Mouse (Mus musculus) thymus, adult 2 months (tissue): ENCODE data around the gene 2300002M23Rik. TPM values are rescaled to one million over a fixed set of nuclear protein-coding genes. Genes with fewer than 3 reads are reported as not detected.

Experiments used
- DNase-seq: peaks from one replicate; pipeline ENCODE4 v3.0.0; 2021
- H3K27ac ChIP-seq: fragments of 200-500 bp; 2 replicates; pipeline ENCODE4 v1.5.1; 2012; ENCODE audit warnings: low read length, control low read depth; ENCODE audit not compliant: control insufficient read depth, insufficient read depth
- H3K27me3 ChIP-seq: fragments of 200-500 bp; 2 replicates; pipeline ENCODE4 v1.6.1; 2012; ENCODE audit warnings: mild to moderate bottlenecking, low read length, moderate library complexity, mixed read lengths; ENCODE audit not compliant: control insufficient read depth, insufficient read depth
- H3K36me3 ChIP-seq: fragments of 200-500 bp; 2 replicates; pipeline ENCODE4 v1.6.1; 2012; ENCODE audit warnings: mild to moderate bottlenecking, low read length, moderate library complexity; ENCODE audit not compliant: control insufficient read depth, insufficient read depth
- H3K4me1 ChIP-seq: fragments of 200-500 bp; replicated peaks from 2 replicates; pipeline ENCODE4 v1.6.1; 2012; ENCODE audit warnings: low read length; ENCODE audit not compliant: control insufficient read depth, insufficient read depth
- H3K4me3 ChIP-seq: fragments of 200-500 bp; 2 replicates; pipeline ENCODE4 v1.5.1; 2012; ENCODE audit warnings: mild to moderate bottlenecking, low read length, control low read depth, moderate library complexity; ENCODE audit not compliant: control insufficient read depth, insufficient read depth
- CTCF ChIP-seq: fragments of 200-500 bp; IDR thresholded peaks from 2 replicates; pipeline ENCODE4 v1.5.1; 2012; ENCODE audit warnings: mild to moderate bottlenecking, control low read depth, low read length, moderate library complexity, borderline replicate concordance; ENCODE audit not compliant: control insufficient read depth, poor library complexity, insufficient read depth; ENCODE audit errors: extremely low read depth
- POLR2A ChIP-seq: fragments of 200-500 bp; IDR thresholded peaks from 2 replicates; pipeline ENCODE4 v1.6.1; 2012; ENCODE audit warnings: mild to moderate bottlenecking, low read length, control low read depth, moderate library complexity; ENCODE audit not compliant: control insufficient read depth, poor library complexity, insufficient read depth; ENCODE audit errors: extremely low read depth
- WGBS: fragments of 180-500 bp; shearing (Covaris S2); methylation state at CpG from one replicate; pipeline ENCODE4 v1.1.7; 2018; 5-methylcytosine and 5-hydroxymethylcytosine counted together
- polyA plus RNA-seq: library from polyadenylated mRNA; depleted of rRNA; stranded (reverse); fragments of >200 nt; gene quantifications from 2 replicates; pipeline ENCODE4 v1.2.3, GENCODE M21; 2012

The 2300002M23Rik gene
- polyA plus RNA-seq, 1 experiment: 0.58 TPM

GRCm38 (mm10) chr17:35584330-35584937, 17.2 kb downstream of the 2300002M23Rik start:
- TF ChIP-seq CTCF: peak; percentile 78
- no peak for TF ChIP-seq POLR2A
- WGBS: 10% methylated on average over 16 of the region's 16 CpGs

GRCm38 (mm10) chr17:35587291-35587690, 20.0 kb downstream of the 2300002M23Rik start:
- H3K27ac ChIP-seq: no peak overlapping the region
- peaks cover 3% of the 10 kb centered on the region for H3K4me1 ChIP-seq
- no peaks in the 10 kb centered on the region for H3K27me3 ChIP-seq
- no peaks in the 10 kb centered on the region for H3K36me3 ChIP-seq
- WGBS: 79% methylated on average over 1 of the region's 1 CpGs
- no peak for TF ChIP-seq CTCF
- no peak for TF ChIP-seq POLR2A
- DNase-seq: no peak
- no peak overlapping the region for H3K4me3 ChIP-seq

More at GRCm38 (mm10) chr17:35584330-35584937, 17.2 kb downstream of the 2300002M23Rik start:
- no peak overlapping the region for H3K4me3 ChIP-seq
- H3K27ac ChIP-seq: no peak overlapping the region
- H3K36me3 ChIP-seq: no peaks in the 10 kb centered on the region
- DNase-seq: peak; percentile 79
- H3K27me3 ChIP-seq: no peaks in the 10 kb centered on the region
- H3K4me1 ChIP-seq: peaks cover 3% of the 10 kb centered on the region

- no peaks in the 10 kb centered on the region for H3K36me3 ChIP-seq
- H3K4me3 ChIP-seq: no peak overlapping the region
- peaks cover 3% of the 10 kb centered on the region for H3K4me1 ChIP-seq
- TF ChIP-seq CTCF: no peak
- TF ChIP-seq POLR2A: no peak
- no peak for DNase-seq
- no peaks in the 10 kb centered on the region for H3K27me3 ChIP-seq
- no peak overlapping the region for H3K27ac ChIP-seq
- WGBS: 57% methylated on average over 4 of the region's 4 CpGs
These were observed 21.1 kb downstream of the 2300002M23Rik start for GRCm38 (mm10) chr17:35588387-35588786.

GRCm38 (mm10) chr17:35590410-35591218, 23.4 kb downstream of the 2300002M23Rik start:
- WGBS: 21% methylated on average over 21 of the region's 21 CpGs
- DNase-seq: peak; percentile 68
- Histone ChIP-seq H3K27me3 (no peaks in the 10 kb centered on the region), H3K4me3 (no peak overlapping the region), H3K4me1 (no peaks in the 10 kb centered on the region), H3K27ac (no peak overlapping the region), H3K36me3 (no peaks in the 10 kb centered on the region)
- TF ChIP-seq CTCF (peak; percentile 71; the same call in 1 of the 2 replicates), POLR2A (no peak)

- no peak for TF ChIP-seq POLR2A
- TF ChIP-seq CTCF: no peak
- DNase-seq: no peak
- no peaks in the 10 kb centered on the region for H3K27me3 ChIP-seq
- no peaks in the 10 kb centered on the region for H3K4me1 ChIP-seq
- H3K4me3 ChIP-seq: no peak overlapping the region
- 91% methylated on average over 7 of the region's 7 CpGs for WGBS
- no peak overlapping the region for H3K27ac ChIP-seq
- H3K36me3 ChIP-seq: no peaks in the 10 kb centered on the region
These were observed 23.9 kb downstream of the 2300002M23Rik start for GRCm38 (mm10) chr17:35591219-35591578.

- no peaks in the 10 kb centered on the region for H3K36me3 ChIP-seq
- H3K27me3 ChIP-seq: no peaks in the 10 kb centered on the region
- DNase-seq: no peak
- no peak overlapping the region for H3K4me3 ChIP-seq
- no peaks in the 10 kb centered on the region for H3K4me1 ChIP-seq
- 91% methylated on average over 15 of the region's 15 CpGs for WGBS
- TF ChIP-seq POLR2A (no peak), CTCF (no peak)
- H3K27ac ChIP-seq: no peak overlapping the region
These were observed 24.5 kb downstream of the 2300002M23Rik start for GRCm38 (mm10) chr17:35591731-35592130.
